Mouse (Mus musculus) mouse trophoblast stem cell (cell line): Measurements from ENCODE around the gene Rffl.

Source experiments
- in situ Hi-C, 2 experiments: fragments of 300-500 bp; cut with MseI, MboI; formaldehyde crosslinking; loops; 2 replicates in 1 of 2; 3 replicates in 1 of 2; pipeline ENCODE4 v1.15.1; 2025

Rffl gene

GRCm38 (mm10) chr11:82780983-82781903 is 89.8 kb downstream of the Rffl start, which contains the start of gene Lig3:
TSS of gene Lig3 (plus strand) at chr11:82781108.
- in situ Hi-C loops = no loop called here

GRCm38 (mm10) chr11:82780134-82780533 is 90.9 kb downstream of the Rffl start:
- in situ Hi-C loops = no loop called here

GRCm38 (mm10) chr11:82764438-82764924 is 106.5 kb downstream of the Rffl start:
- in situ Hi-C loops = no loop called here

- in situ Hi-C loops = no loop called here
Measured at GRCm38 (mm10) chr11:82763742-82764437, 107.1 kb downstream of the Rffl start, which contains the start of the genes Cct6b and Zfp830. TSS of gene Cct6b (minus strand) at chr11:82764321. TSS of gene Zfp830 (plus strand) at chr11:82764345.

- in situ Hi-C loops = no loop called here
Measured at GRCm38 (mm10) chr11:82763261-82763660, 107.7 kb downstream of the Rffl start.

GRCm38 (mm10) chr11:82762286-82762829 is 108.7 kb downstream of the Rffl start:
- in situ Hi-C loops = no loop called here

GRCm38 (mm10) chr11:82755919-82756318 is 115.1 kb downstream of the Rffl start:
- in situ Hi-C loops = no loop called here
